Mouse (Mus musculus) mouse trophoblast stem cell (cell line): Measurements from ENCODE around the gene Spock2.
"Not testable (repeated sequence)": the region's sequence is repeated elsewhere in the genome, so short reads cannot be mapped to it uniquely, and the experiment has no call there.

ENCODE experiments used
- in situ Hi-C, 2 experiments: fragments of 300-500 bp; cut with MseI, MboI; formaldehyde crosslinking; loops; 2 replicates in 1 of 2; 3 replicates in 1 of 2; pipeline ENCODE4 v1.15.1; 2025

Gene Spock2

DNA sequence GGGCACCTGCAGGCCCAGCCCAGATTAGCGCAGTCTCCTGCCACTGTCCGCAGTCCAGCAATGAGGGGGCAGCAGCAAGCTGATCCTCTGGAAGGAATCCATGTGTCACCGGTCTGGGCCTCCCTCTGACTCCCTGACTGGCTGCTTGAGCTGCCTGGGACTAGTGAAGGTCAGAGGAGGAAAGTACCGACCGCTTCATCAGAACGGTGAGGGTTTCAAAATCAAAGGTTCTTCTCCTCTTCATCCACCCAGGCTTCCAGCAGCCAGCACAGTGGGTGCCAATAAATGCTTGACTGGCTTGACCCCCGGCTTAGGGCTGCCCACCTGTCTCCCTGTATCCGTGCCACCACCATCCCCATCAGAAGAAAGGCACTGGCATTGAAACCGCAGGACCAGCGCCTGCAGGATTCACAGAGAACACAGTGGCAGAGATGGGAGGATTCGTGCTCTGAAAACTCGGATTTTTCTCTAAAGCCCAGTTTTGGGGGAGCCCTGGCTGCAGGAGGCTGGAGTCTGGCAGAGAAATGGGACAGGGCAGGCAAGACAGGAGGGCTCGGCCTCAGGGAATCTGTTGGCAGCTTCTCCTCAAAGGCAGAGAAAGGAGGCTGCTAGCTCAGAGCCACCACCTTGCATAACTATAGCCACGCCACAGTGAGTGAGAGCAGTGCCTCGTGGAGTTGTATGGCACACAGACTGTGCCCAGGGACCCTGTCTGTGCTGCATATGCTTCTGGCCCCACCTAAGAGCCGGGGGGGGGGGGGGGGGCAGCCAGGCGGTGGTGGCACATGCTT is 2.5 kb downstream of the Spock2 start:
- in situ Hi-C loops: no loop called here

DNA sequence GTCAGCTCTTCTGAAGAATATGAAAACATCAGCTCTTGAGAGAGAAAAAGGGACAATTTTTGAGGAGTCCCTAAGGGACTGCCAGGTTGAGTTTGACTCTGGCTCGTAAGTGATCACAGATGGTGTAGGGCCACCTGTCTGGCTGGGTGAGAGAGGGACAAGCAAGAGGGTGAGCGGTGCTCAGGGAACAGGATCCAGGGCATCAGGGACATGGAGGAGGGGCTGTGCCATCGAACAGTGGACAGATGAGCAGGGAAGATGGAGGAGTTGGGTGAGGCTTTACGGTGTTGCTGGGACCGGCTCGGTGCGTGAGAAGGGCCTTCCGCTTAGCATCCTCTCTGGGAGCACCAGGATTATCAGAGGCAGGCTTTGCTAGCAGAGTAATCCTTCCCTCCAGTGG is 3.3 kb downstream of the Spock2 start:
- in situ Hi-C loops: no loop called here

DNA sequence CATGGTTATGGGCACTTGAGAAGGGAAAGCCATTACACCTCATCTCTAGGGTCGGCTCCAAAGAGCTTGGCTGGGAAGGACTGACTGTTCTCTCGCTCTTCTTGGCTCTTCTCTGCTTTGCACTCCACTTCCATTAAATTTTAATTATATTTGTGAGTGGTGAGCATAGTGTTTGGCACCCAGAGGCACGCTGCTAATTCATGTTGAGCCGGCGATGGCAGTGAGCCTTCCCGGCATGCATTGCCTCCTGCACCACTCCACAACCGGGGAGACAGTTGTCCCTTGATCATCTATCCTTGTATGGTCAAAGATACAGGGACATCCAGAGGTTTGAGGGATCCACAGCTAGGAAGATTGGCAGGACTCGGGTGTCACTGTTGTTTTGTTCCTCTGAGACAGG is 4.0 kb downstream of the Spock2 start:
- in situ Hi-C loops: no loop called here

DNA sequence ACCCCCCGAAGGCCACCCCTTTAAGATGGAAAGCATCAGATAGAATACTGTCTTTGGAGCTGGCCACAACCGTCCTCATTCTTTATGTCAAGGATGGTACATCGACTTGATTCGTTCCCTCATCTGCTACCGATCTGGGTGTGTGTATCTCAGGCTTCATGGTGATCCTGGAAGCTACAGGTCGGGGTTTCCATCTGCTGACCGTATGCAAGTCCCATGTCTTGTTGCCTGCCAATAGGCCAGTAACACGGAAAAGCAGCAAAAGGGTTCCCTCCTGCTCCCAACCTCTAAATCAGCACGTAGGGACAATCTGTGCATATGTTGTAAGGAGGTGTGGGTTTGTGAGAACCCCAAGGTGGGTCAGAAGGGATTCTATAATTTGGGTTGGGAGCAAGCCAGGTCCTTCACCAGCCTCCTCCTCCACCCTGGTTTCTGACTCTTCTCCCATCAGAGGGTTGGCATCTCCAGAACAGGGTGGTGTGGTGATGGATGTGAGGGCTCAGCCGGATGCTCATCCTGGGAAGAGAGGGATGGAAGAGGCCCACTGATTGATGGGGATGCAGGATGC is 5.0 kb downstream of the Spock2 start:
- in situ Hi-C loops: no loop called here

DNA sequence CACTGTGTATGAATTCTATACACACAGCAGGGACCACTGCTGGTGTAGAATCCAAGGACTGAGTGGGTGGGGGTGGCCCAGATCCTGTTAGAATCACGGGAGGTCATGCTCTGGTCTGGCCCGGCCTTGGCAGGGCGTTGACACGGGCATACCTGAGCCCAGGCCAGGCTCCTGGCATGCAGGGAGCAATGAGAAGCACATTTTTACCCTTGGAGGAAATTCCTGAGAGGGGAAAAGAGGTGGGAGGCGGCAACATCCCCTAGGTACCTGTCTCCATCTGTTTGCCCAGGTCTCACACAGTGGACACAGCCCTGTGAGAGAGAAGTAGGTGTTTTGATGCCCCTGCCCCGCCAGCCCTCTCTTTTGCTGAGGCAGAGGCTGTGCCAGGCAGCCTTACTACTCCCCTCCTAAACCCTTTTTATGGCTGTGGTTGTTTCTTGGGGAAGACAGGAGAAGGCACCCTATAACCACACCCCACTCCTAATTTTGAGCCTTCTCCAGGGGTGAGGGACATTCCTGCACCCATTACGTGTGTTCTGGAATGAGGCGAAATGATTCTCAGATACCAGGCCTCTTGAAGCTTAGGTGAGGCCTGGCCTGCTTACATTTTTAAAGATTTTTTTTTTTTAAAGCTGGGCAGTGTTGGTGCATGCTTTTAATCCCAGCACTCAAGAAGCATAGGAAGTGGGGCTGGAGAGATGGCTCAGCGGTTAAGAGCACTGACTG is 8.1 kb downstream of the Spock2 start:
- in situ Hi-C loops: no loop called here

DNA sequence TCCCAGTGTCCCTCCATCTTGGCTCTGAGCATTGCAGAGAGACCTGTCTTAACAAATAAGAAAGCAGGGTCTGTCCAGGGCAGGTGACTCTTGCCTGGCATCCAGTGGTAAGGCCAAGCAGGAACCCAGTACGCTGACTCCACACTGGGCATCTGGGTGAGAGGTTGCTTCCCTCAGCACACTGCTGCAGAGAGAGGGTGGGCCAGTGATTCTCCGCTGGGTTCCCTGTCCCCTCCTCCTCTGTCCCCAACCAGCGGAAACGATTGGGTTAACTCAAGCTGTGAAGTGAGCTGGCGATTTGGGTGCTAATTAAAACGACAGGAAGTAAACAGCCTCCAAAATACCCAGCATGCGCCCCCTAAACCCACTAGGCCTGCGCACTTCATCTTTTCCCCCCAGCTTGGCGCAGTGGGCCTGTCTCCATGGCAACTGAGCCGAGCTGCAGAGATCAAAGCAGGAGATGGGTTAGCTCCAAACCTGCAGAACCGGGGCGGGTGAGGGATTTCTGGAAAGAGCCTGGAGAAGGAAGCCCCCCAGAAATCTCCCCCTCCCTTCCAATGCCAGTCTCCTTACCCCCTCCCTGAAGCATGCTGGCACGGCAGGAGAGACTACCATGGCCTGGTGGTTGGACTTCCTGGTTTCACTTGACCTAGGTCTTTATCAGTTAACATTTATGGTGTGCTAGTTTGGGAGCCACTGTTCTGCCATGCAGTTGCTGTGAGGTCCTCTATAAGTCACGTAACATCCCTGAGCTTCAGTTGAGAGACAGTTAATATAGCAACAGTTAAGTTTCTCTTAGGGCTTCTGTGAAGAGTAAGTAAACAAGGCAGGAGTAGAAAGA is 9.5 kb downstream of the Spock2 start:
- in situ Hi-C loops: no loop called here

DNA sequence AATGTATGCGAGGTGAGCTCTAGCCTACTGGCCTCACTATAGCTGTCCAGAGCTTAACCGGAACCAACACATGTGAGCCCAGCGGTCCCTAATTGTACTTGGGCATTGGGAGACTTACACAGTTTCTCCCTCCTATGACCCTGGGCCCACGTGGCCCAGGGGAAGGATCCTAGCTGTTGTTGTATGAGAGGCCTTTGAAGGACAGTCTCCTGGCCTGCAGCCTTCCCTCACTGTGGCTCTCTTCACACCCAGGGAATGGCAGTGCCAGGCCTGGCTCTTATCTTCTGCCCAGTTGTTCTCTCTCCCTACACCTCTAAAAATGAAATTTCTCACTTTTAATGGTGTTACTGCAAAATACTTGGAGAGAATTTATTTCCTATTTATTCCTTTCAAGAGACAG is 11.0 kb downstream of the Spock2 start:
- in situ Hi-C loops: no loop called here

DNA sequence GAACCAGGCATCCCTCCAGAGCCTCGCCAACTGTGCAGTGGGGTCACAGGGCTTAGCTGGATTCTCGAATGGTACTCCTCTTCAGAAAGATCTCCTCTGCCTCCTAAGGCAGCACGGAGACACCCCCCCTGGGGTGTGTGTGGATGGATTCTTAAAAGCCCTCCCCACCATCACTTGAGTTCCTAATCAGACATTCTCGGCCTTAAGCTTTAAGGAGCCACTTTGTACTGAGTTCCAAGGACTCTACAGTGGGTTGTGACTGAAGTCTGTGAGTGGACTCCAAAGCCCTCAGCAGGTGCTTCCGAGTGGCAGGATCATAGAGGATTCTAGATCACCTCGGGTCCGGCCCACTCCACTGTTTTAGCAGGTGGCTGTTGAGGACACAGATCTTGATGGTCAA is 12.4 kb downstream of the Spock2 start:
- in situ Hi-C loops: no loop called here

DNA sequence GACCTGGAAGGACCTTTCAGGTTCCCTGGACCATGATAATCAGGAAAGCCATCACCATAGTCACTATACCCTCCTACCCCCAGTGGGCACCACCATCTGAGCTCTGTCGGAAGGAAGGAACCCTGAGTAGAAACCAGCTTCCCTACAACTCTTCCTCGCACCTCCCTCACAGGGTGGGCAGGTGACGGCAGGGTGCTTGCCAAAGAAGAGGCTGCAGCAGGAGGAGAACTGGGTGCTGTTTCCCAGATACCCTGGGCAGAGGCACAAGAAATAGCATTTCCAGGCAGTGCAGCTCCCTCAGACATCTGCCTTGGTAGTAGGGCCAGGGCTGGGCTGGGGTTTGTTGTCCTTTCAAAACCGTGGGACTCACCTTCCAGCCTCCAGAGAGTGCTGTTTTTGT is 14.6 kb downstream of the Spock2 start:
- in situ Hi-C loops: no loop called here

DNA sequence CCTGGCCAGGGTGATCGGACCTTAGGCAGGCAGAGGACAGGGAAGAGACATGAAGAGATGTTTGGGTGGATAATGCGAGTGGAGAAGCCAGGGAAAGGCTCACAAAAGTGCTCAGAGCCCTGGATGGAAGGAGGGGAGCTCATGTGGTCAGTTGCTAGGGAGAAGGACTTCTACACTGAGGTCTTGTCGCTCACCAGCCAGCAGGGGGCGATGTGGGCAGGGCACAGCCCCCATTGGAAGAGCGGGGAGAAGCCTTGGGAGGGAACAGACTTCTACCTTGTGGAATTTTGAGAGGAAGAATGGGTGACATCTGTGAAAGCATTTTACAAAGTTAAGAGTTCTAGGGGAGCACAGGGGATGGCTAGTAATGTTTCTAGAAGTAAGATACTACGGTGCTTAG is 18.1 kb downstream of the Spock2 start:
- in situ Hi-C loops: no loop called here

DNA sequence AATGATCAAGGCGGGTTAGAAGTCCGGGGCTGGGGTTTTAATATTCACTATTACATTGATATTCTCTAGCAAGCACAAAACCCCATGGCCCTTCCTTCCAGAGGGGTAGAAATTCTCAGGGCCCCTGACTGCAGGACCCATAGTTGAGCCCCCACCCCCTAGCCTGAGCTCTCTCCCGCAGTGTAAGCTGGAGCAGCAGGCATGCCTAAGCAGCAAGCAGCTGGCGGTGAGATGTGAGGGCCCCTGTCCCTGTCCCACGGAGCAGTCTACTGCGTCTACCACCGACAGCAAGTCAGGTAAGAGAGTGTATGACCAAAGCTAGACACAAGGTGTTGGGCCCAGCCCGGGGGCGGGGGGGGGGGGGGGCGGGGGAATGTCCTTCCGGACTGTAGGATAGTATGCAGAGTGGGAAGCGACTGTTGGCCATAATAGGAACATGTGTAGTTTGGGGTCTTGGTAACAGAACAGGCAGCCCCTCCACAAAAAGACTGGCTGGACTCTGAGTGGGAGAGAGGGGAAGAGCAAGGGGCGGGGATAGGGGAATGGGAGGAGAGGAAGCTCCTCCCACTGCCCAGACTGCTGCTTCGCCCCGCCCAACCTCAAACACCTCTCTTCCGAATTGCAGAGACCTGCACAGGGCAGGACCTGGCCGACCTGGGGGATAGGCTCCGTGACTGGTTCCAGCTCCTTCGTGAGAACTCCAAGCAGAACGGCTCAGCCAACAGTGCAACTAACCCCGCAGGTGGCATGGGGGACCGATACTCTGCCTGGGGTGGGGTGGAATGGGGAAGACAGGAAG is 19.7 kb downstream of the Spock2 start:
- in situ Hi-C loops: no loop called here

DNA sequence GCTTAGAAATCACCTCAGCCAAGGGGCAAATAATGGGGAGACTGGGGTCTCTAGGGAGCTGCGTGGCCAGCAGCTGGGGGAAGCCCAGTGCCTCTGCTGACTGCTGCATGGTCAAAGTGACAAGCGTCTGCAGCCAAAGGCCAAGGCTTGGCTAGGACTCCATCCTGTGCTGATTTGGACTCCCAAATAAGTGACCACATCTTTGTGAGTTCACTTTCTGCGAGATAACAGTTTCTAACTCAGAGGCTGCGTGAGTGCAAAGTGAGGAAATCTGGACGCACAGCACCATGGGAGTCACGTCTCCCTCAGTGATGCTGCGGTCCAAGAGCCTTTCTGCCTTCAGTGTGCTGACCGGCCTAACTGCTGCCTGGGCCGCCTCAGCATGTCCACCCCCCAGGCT is 22.3 kb downstream of the Spock2 start:
- in situ Hi-C loops: no loop called here

DNA sequence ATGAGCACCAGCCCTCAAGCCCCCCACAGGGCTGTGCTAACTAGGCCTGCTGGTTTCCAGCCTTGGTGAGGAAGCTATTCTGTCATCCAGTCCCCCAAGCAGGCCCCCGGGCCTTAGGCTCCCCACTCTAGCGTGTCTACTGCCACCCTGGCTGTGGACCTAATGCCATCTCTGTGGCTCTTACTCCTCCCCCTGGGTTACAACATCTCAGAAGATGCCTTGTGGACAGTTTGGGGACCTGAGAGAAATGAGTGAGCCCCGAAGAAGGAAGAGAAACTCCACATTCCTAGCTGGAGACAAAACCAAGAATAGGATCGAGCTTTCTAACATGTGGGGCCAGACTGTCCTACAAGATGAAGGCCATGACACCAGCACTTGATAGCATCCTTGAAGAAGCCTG is 24.5 kb downstream of the Spock2 start:
- in situ Hi-C loops: no loop called here

DNA sequence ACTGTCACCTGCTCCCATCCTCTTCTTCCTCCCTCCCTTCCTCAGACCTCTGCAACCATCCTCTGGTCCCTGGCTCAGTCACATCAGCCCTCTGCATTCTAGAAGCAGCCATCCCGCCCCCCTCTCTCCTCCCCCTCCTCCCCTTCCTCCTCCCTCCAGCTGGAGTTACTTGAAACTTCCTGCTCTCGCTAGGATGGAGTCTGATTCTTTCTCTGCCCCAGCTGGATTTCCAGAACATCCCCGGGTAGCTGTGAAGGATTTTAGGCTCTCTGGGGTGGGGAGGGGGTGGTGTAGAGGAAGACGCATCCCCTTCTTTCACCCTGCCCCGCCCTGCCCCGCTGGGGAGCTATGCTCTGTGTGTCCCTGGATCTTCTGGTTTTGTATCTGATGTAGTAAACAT is 27.5 kb downstream of the Spock2 start:
- in situ Hi-C loops: no loop called here

DNA sequence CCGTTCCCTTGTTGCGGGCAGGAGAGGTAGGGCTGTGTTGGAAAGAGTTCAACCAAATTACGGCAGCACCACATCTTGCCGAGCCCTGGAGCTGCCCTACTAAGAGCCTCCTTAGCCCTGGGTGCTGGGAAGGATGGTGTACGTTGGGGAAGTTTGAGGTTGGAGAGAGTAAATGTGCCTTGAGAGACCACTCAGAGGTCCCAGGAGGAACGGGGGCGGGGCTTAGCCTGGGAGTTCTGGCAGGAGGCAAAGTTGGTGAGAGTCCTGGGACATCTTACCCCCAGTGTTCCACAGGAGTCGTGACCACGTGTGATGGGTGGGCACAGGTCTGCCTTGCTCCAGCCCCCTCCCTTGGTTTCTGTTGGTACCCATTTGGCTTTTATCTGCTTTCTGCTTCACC is 28.2 kb downstream of the Spock2 start:
- in situ Hi-C loops: no loop called here

DNA sequence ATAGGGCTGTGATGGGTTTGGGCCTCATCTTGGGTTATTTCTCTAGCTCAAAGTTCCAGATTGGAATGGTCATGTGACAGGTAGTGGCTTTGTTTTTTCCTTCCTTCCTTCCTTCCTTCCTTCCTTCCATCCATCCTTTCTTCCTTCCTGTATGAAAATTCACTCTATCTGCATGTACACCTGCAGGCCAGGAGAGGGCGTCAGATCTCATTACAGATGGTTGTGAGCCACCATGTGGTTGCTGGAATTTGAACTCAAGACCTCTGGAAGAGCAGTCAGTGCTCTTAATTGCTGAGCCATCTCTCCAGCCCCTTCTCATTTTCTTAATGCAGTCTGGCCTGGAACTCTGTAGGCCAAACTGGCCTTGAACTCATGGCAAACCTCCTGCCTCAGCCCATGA is 30.0 kb downstream of the Spock2 start:
- in situ Hi-C loops: not testable (repeated sequence)

DNA sequence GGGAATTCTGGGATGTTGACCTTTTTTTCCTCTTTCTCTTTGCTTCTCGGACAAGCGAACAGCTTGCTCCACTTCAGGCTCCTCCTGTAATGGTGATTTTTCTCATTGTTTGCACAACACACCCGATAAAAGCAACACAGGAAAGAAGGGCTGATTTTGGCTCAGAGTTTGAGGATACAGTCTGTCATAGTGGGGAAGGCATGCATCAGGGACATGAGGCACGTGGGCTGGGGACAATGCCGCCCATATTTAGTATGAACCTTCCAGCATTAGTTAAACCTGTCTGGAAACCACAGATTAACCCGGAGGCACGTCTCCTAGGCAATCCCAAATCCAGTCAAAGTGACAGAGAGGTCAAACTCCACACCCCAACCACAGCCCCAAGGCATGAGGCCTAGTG is 30.9 kb downstream of the Spock2 start:
- in situ Hi-C loops: no loop called here

DNA sequence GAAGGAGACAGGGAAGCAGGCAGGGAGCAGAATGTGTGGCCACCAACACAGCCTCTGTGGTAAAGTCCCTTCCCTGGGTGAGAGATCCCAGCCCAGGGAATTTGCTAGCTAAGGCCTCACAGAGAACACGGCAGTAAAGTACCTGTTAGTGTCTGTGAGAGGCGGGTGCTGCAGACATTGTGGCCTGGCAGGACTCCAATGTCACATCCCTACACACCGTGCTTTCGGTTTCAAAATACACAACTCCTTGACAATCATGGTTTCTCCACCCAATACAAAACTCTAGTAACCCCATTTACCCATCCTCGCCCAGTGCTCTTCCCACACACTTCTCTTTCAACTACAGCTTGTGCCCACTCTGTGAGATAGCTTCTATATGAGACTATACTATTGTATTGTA is 32.7 kb downstream of the Spock2 start:
- in situ Hi-C loops: no loop called here

DNA sequence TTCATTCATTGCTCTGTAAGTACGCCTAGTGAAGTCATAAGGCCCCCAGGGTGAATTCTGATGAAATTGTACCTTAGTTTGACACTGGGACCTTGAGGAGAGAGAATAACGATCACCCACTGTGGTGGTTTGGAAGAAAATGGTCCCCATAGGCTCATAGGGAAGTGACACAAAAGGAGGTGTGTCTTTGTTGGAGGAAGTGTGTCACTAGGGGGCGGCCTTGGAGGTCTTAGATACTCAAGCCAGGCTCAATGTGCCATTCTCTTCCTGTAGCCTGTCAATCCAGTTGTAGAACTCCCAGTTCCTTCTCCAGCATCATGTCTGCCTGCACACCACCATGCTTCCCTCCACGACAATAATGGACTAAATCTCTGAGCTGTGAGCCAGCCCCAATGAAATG is 34.7 kb downstream of the Spock2 start:
- in situ Hi-C loops: no loop called here

DNA sequence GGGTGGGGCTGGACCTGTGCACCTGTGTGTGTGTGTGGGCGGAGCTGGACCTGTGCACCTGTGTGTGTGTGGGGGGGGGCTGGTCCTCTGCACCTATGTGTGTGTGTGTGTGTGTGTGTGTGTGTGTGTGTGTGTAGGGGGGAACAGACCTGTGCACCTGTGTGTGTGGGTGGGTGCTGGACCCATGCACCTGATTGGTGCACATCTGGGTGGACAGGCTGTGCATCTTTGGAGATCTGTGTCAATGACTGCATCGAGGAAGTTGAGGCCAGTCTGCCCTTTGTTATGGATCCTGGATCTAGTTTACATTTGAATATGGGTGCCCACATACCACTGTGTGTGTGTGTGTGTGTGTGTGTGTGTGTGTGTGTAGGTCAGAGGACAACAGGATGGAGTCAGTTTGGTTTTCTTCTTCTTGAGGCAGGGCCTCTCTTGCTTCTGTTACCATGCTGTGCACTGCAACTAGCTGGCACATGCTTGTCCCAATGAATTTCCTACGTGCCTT is 35.7 kb downstream of the Spock2 start:
- in situ Hi-C loops: no loop called here

DNA sequence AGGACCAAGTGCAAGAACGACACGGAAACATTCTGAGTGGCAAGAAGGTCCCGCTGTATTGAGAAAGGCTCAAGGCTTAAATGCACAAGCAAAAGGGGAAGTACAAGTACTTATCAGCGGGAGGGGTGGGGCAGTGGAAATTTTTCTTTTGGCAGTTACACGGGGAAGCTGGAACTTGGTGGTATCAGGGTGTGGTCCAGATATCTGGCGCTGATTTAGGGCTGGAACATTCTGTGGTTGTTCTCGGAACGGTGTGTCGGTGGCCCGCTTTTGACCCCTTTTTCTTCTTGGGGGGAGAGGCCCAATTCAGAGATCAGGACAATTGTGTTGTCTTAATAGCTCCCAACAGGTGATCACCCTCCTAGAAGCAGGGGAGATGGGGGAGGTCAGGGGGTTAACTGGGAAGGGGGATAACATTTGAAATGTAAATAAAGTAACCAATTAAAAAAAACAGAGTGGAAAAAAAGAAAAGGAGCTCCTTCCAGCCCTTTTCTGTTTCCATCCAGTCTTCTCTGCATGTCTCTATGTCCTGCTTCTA is 41.6 kb downstream of the Spock2 start:
- in situ Hi-C loops: loop anchor here in 1 of 2 experiments (5.0 kb wide), 1 partner anchor 90 kb away; no protein-coding TSS in a partner anchor
